Mouse (Mus musculus) MEL (cell line): ENCODE measurements at regions not wholly inside any gene's neighbourhood (a gene's known extent, or its start where the extent isn't known, plus 50 kb on each side); places are given as distances from the start of the nearest gene placed in this dataset.
"Not testable (repeated sequence)": the region's sequence is repeated elsewhere in the genome, so short reads cannot be mapped to it uniquely, and the experiment has no call there.

Source experiments
- DNase-seq: peaks from one replicate; pipeline ENCODE4 v3.0.0; 2011; ENCODE audit warnings: low read depth, low spot score
- H3K27ac ChIP-seq: 2 replicates; pipeline ENCODE4 v1.5.1; 2012; ENCODE audit warnings: low read depth, mild to moderate bottlenecking, control low read depth, low read length, moderate library complexity; ENCODE audit not compliant: control insufficient read depth
- H3K27me3 ChIP-seq, 2 experiments: fragments of 150-350 bp in 1 of 2; sonication (generic) in 1 of 2; 2 replicates each; pipeline ENCODE4 v1.6.1; 2012; ENCODE audit warnings: low read length in 2 of 2, mild to moderate bottlenecking in 2 of 2, improper control_type of control experiment in 1 of 2, moderate library complexity in 1 of 2; ENCODE audit not compliant: insufficient read depth in 2 of 2, control insufficient read depth in 1 of 2
- H3K36me3 ChIP-seq, 2 experiments: 2 replicates each; pipeline ENCODE4 v1.6.1; 2012 to 2014; ENCODE audit warnings: low read length in 2 of 2, improper control_type of control experiment in 1 of 2, inconsistent platforms in 1 of 2, mild to moderate bottlenecking in 1 of 2; ENCODE audit not compliant: insufficient read depth in 2 of 2, control insufficient read depth in 1 of 2
- H3K4me1 ChIP-seq, 2 experiments: fragments of 150-350 bp in 1 of 2; sonication (generic) in 1 of 2; 2 replicates each; pipeline ENCODE4 v1.6.1; 2012; ENCODE audit warnings: low read length in 2 of 2, improper control_type of control experiment in 1 of 2, mild to moderate bottlenecking in 1 of 2; ENCODE audit not compliant: insufficient read depth in 2 of 2, control insufficient read depth in 1 of 2
- H3K4me3 ChIP-seq, 2 experiments: fragments of 150-350 bp in 1 of 2; sonication (generic) in 1 of 2; 2 replicates each; pipeline ENCODE4 v1.5.1; 2012; ENCODE audit warnings: low read depth in 2 of 2, low read length in 2 of 2, mild to moderate bottlenecking in 2 of 2, moderate library complexity in 2 of 2, control low read depth in 1 of 2, improper control_type of control experiment in 1 of 2; ENCODE audit not compliant: control insufficient read depth in 1 of 2, insufficient read depth in 1 of 2
- H3K79me2 ChIP-seq: 2 replicates; pipeline ENCODE4 v1.6.1; 2012; ENCODE audit warnings: mild to moderate bottlenecking, low read length, moderate library complexity; ENCODE audit not compliant: control insufficient read depth, poor library complexity, insufficient read depth
- H3K9ac ChIP-seq: 2 replicates; pipeline ENCODE4 v1.6.1; 2012; ENCODE audit warnings: low read depth, mild to moderate bottlenecking, control low read depth, low read length, moderate library complexity; ENCODE audit not compliant: control insufficient read depth, poor library complexity, severe bottlenecking
- H3K9me3 ChIP-seq: fragments of 150-350 bp; sonication (generic); replicated peaks from 2 replicates; pipeline ENCODE4 v1.6.1; 2012; ENCODE audit warnings: mild to moderate bottlenecking, low read length, improper control_type of control experiment, moderate library complexity; ENCODE audit not compliant: insufficient read depth
- BHLHE40 ChIP-seq: IDR thresholded peaks from 2 replicates; pipeline ENCODE4 v1.6.1; 2012; ENCODE audit warnings: low read depth, mild to moderate bottlenecking, inconsistent platforms, low read length, improper control_type of control experiment, borderline replicate concordance
- CHD1 ChIP-seq: IDR thresholded peaks from 2 replicates; pipeline ENCODE4 v1.6.1; 2012; ENCODE audit warnings: low read depth, mild to moderate bottlenecking, inconsistent platforms, low read length, improper control_type of control experiment
- CHD2 ChIP-seq: IDR thresholded peaks from 2 replicates; pipeline ENCODE4 v1.6.1; 2011; ENCODE audit warnings: low read length, improper control_type of control experiment
- GATA1 ChIP-seq: IDR thresholded peaks from 2 replicates; pipeline ENCODE4 v1.6.1; 2011; ENCODE audit warnings: low read depth, low read length, improper control_type of control experiment
- KAT2A ChIP-seq: conservative IDR thresholded peaks from 2 replicates; pipeline ENCODE4 v1.6.1; 2012; ENCODE audit warnings: low read depth, low read length, improper control_type of control experiment, inconsistent platforms
- MAFK ChIP-seq: IDR thresholded peaks from 2 replicates; pipeline ENCODE4 v1.6.1; 2011; ENCODE audit warnings: low read depth, mild to moderate bottlenecking, low read length, improper control_type of control experiment, borderline replicate concordance
- NELFE ChIP-seq: IDR thresholded peaks from 2 replicates; pipeline ENCODE4 v1.6.1; 2011; ENCODE audit warnings: low read depth, low read length, improper control_type of control experiment
- POLR2AphosphoS5 ChIP-seq: IDR thresholded peaks from 2 replicates; pipeline ENCODE4 v1.6.1; 2012; ENCODE audit warnings: low read depth, borderline replicate concordance, mild to moderate bottlenecking, inconsistent platforms, low read length, moderate library complexity, mixed read lengths
- TCF12 ChIP-seq: IDR thresholded peaks from 2 replicates; pipeline ENCODE4 v1.6.1; 2014; ENCODE audit warnings: low read depth, mild to moderate bottlenecking, inconsistent platforms, low read length, improper control_type of control experiment, moderate library complexity
- UBTF ChIP-seq: IDR thresholded peaks from 2 replicates; pipeline ENCODE4 v1.6.1; 2012; ENCODE audit warnings: low read depth, mild to moderate bottlenecking, inconsistent platforms, low read length, improper control_type of control experiment, moderate library complexity, borderline replicate concordance; ENCODE audit not compliant: insufficient read depth
- ZC3H11A ChIP-seq: IDR thresholded peaks from 2 replicates; pipeline ENCODE4 v1.6.1; 2012; ENCODE audit warnings: low read depth, mild to moderate bottlenecking, inconsistent platforms, low read length, improper control_type of control experiment
- ZKSCAN1 ChIP-seq: IDR thresholded peaks from 2 replicates; pipeline ENCODE4 v1.6.1; 2012; ENCODE audit warnings: low read depth, mild to moderate bottlenecking, inconsistent platforms, low read length, improper control_type of control experiment, moderate library complexity
- ZMIZ1 ChIP-seq: IDR thresholded peaks from 2 replicates; pipeline ENCODE4 v1.6.1; 2012; ENCODE audit warnings: low read depth, mild to moderate bottlenecking, inconsistent platforms, low read length, improper control_type of control experiment, moderate library complexity

DNA sequence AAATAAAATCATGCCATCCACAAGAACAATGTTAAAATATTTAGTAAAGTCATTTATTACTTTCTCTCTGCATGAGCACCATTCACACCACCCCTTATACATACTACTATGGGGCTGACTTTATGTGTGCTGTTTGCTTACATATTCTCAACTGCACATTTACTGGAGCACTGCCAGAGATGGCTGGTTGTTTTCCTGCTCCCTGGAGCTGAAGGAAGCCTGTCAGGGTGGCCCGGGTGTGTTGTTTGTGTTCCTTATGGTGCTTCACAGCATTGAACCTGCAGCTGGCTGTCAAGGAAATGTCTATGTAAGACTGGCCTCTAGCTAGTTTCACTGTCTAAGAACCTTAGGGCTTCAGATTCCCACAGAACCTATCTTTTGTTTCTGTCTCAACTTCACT, 97.8 kb upstream of the Adgra3 start:
- no peaks in the 10 kb centered on the region for H3K79me2 ChIP-seq
- H3K9me3 ChIP-seq = no peaks in the 10 kb centered on the region
- H3K9ac ChIP-seq = no peak overlapping the region
- H3K4me1 ChIP-seq = no peaks in the 10 kb centered on the region
- no peaks in the 10 kb centered on the region for H3K36me3 ChIP-seq
- DNase-seq = no peak
- no peak overlapping the region for H3K27ac ChIP-seq
- TF ChIP-seq CHD2 = no peak
- H3K27me3 ChIP-seq = no peaks in the 10 kb centered on the region
- H3K4me3 ChIP-seq = no peak overlapping the region

- H3K4me1 ChIP-seq, H3K9ac ChIP-seq, H3K27me3 ChIP-seq, H3K79me2 ChIP-seq, DNase-seq, H3K9me3 ChIP-seq, H3K27ac ChIP-seq, H3K4me3 ChIP-seq, H3K36me3 ChIP-seq: not testable (repeated sequence)
These were observed 96.5 kb upstream of the Adgra3 start for GRCm38 (mm10) chr5:50155170-50155860.

GRCm38 (mm10) chr5:50146926-50147325, 88.1 kb upstream of the Adgra3 start:
- H3K9ac ChIP-seq = no peak overlapping the region
- no peak for DNase-seq
- H3K79me2 ChIP-seq = no peaks in the 10 kb centered on the region
- no peaks in the 10 kb centered on the region for H3K9me3 ChIP-seq
- TF ChIP-seq NELFE = no peak
- no peak for TF ChIP-seq CHD1
- no peak for TF ChIP-seq KAT2A
- TF ChIP-seq ZMIZ1 = no peak
- no peak for TF ChIP-seq GATA1
- no peak for TF ChIP-seq ZC3H11A
- no peak for TF ChIP-seq TCF12
- TF ChIP-seq MAFK = no peak
- TF ChIP-seq UBTF = no peak
- no peak for TF ChIP-seq BHLHE40
- no peak for TF ChIP-seq POLR2AphosphoS5
- no peak for TF ChIP-seq ZKSCAN1
- H3K4me1 ChIP-seq = no peaks in the 10 kb centered on the region
- H3K27ac ChIP-seq = no peak overlapping the region
- no peaks in the 10 kb centered on the region for H3K27me3 ChIP-seq
- no peaks in the 10 kb centered on the region for H3K36me3 ChIP-seq
- no peak overlapping the region for H3K4me3 ChIP-seq
